Mouse (Mus musculus) brain, embryonic 18.5 days (tissue): ENCODE measurements around the gene Prkcd.
"Not testable (repeated sequence)": the region's sequence is repeated elsewhere in the genome, so short reads cannot be mapped to it uniquely, and the experiment has no call there.

ENCODE experiments used
- DNase-seq: peaks from one replicate; pipeline ENCODE4 v3.0.0-alpha.2; 2012; ENCODE audit warnings: low read depth, low spot score

Gene Prkcd

DNA sequence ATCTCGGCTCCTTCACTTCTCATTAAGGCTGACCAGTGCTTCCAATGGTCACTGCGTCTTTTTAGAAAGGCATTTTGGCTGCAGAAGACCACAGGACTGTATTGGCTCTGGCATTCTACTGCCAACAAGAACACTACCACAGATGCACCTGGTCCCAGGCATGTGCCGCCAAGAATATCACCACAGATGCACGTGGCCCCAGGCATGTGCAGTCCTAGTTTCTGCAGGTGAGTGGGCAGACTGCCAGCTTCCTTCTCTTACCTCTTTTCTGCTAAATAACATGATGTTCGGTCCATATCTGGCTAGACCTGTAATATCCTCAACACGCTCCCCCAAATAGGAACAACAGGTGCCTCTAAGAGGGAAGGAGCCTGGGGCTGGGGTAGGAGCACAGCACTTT, 17.8 kb downstream of the Prkcd start:
- DNase-seq: no peak

DNA sequence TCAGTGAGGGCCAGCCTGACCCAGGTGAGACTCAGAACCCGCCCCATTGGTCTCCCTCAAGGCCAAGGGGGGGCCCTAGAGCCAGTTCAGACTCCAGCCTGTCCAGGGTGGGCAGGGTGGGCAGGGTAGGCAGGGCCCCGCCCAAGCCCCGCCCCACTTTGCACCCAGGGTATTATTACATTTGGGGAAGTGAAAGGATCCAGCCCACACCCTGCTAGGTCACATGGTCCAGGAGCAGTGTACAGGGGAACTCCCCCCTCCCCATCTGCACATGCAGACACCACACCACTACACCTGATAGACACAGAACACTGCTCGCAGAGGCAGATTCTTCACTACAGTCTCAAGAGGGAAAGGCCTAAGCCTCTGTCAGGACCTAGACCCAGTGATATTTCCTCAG, 18.3 kb downstream of the Prkcd start:
- DNase-seq: no peak

DNA sequence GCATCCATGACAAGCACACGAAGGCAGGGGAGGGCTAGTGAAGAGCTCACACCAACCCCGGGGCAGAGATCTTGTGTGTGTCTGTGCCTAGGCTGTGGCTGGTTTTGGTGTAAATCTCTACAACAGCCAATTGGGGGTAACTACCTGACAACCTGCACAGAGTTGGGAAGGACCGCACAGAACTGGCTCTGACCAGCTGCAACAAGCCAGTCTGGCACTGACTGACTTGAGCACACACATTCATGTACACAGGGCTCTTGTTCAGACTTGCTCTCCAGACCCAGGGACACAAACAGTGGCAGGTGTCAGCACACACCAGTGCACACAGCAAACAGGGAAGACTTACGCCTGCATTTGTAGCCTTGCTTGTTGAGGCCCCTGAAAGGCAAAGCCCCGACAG, 19.2 kb downstream of the Prkcd start:
- no peak for DNase-seq

DNA sequence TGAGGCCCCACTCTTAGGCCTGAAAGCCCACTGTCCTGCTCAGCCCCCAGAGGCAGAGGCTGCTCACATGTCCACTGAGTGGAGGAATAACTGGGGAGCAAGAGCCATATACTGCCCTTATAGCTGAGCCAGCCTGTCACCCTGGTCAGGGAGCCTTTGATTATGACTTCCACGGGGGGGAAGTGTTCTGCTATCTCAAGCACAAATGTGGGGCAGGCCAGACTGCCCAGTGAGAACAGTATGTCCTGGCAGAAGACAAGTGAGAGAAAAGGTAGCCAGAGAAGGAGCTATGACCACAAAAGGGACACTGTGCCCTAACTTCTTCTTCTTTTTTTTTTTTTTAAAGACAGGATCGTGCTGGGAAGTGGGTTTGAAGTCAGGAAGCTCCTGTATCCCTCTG, 28.9 kb downstream of the Prkcd start:
- DNase-seq: no peak

DNA sequence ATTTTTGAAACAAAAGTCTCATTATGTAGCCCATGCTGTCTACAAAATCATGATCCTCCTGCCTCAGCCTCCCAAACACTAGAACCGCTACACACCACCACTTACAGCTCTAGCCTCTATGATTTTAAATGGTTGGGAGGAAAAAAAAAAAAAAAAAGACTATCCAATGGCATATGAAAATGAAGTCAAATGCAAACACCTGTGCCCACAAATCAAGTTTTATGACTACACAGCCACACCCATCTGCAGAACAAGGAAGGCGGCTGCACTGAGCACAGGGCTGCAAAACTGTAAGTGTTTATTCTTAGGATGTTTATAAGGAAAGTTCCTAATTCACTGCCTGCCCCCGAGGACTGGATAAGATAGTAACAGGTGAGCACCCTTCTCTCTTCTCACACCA, 29.6 kb downstream of the Prkcd start:
- DNase-seq: no peak

DNA sequence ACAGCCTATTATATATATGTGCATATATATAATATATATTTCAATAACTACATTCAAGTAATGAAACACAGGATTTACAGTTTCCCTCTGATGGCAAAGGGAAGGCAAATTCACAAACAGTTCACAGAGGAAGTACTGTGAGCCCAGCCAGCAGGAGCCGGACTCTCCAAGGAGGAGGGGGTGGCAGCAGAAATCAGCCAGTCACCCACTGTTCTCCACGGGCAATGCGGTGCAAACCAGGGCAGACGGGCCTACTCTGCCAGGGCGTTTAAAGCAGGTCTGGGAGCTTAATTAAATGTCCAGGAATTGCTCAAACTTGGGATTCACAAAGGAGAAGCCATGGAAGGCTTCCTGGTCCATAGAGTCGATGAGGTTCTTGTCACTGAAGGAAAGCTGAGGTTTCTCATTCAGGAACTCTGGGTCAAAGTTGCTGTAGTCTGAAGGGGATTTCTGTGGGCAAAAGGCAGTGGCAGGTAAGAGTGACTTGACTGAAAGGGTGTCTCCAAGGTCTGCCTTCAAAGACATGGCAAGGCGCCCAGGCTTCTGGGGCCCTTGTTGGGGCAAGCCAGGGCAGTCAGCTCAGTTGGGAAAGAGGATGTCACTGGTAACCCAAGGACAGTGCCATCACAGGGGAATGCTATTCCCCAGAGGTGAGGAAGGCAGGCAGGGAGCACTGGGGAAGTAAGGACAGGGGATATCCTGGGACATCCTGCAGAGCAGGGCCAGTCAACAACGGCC, 30.3 kb downstream of the Prkcd start:
- no peak for DNase-seq

DNA sequence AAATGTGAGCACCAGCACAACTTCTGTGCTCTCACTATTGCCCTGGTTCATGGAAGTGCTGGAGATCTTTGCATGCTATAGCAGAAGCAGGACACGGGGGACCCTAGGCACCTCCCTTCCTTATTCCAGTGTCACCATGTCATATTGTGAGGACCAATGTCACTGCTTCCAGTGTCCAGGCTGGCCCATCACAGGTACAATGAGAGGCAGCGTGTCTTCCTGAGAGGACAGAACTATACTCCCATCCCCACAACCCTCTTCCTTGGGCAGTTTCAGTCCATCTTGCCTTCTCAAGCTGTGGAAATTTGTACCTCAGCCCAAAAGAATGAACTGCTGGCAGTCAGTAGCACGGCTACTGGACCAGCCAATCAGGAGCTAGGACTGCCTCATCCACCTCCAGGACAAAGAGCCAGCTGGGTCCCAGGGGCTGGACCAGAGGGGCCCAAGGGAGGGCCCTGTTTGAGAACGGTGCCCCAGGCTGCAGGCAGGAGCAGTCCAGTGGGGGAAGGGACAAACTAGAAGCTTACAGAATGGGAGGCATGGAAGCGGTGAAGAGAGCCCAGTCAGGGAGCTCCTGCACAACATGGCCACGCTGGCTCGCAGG, 31.8 kb downstream of the Prkcd start:
- DNase-seq: peak; percentile 34

DNA sequence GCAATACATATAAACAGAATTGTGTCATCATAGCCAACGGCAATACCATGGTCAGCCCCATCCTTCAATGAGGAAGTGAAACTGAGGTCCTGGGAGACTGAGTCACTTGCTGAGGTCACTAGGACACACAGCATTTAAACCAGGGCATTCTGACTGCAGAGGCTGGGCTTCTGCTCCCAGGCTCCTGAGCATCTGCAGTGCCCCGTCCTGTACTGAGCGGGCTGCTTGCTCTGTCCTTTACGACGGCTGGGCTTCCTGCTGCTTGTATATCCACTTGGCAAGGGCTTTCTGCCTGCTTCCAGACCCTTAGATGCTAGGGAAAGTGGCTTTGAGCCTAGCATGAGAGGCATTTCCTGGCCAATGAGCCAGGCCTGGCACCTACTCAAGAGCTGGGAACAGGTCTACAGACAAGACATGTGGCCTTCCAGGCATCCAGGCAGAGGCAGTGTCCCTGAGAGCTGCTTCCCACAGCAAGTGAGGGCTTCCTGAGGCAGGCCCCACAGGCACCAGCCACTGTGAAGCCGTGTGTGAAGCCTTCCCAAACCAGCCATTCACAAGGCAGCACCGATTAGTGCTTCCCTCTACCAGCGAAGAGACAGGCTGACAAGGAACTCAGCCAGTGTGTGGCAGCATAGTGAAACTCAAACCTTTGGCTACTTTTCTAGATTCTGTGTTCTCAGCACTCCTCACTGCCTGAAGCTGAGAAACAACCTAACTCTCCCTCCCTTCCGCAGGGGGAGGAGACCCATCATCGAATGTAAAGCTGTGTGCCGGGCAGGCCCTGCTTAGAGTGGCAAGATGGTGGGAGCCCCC, 32.5 kb downstream of the Prkcd start:
- peak; percentile 39 for DNase-seq

DNA sequence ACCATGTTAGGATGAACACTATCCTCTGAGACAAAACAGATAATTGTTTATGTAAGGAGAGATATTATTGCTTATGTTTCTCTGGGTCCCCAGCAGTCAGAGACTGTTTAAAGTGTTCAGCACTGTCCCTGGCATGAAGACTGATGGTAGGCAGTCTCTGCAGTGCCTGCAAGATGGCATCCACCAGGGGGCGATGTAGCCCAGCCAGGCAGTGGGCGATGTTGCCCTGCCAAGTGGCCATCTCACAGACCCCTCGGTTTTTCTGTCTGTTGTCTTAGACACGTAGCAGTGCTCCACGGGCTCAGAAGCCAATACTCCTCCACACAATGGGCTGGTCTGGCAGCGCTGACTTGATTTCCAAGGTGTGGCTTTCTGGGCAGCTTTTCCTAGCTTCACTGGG, 34.6 kb downstream of the Prkcd start:
- no peak for DNase-seq

DNA sequence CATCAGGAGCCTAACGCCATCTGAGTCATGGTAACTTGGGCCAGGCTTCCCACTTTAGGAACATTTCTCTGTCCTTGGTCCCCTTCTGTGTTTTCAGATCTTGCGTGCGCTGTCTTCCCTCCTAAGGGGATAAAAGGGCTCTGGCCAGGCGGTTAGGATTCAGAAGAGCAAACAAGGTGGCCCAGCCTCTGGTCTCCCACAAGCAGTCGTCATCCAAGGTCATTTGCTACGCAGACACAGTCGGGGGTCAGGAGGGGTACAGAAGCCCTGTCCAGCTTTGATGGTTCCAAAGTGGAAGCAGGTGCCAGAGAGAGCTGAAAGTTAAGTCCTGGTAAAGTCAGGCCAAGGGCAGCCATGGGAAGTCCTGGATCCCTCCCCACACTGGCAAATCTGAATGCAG, 35.1 kb downstream of the Prkcd start:
- DNase-seq: no peak

DNA sequence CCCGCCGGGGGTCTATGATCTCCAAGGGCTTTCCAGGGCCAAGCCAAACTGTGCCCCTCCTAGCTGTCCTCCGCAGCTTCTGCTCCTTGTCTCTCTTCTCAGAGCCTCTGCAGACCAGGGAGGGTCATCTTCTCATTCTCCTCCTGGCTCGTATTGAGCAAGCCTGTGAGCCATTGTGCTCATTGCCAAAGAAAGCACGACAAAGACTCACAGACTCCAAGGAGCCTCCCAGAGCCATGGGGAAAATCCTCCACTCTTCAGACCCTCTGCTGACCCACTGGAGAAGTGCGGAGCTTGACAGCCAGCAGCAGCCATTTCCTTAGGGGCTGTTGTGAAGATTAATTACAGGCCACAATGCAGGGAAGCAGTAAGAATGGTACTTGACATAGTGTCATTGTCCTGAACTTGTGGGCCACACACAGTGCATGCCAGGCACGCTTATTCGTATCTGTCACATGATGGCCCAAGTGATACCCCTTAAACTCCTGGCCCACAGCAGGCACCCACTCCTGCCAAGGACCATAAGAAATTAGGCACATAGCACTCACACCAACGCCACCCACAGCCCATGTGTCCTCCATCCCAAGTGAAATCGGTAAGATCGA, 35.9 kb downstream of the Prkcd start:
- no peak for DNase-seq

DNA sequence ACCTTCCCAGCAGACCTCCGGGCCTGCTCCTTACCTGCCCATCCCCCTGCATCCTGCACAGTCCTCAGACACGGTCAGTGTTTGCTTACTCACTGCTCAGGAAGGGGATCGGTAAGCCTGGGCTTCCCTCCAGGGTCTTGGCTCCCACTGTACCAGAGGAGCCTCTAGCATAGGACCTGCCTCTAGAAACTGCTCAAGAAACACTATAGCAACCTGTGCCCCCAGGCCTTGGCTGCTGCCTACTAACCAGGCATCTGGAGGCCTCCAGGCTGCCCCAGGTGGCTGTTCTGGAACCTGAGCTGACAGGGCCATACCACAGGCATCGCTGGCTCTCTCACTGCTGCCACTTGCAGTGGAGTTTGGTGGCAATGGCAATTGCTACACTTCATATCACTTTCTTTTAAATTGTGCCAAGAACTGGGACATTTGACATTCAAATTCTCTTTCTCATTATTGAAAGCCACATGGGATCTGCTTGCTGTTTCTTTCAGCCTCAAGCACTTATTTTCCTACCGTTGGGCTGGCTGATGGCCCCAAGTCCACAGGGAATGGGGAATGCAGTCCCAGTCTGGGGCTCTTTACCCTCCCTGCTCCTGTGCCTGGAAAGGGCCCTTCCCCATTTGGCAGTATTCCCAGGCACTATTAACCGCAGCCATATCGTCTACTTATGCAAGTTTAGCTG, 39.1 kb downstream of the Prkcd start:
- peak; percentile 47 for DNase-seq

DNA sequence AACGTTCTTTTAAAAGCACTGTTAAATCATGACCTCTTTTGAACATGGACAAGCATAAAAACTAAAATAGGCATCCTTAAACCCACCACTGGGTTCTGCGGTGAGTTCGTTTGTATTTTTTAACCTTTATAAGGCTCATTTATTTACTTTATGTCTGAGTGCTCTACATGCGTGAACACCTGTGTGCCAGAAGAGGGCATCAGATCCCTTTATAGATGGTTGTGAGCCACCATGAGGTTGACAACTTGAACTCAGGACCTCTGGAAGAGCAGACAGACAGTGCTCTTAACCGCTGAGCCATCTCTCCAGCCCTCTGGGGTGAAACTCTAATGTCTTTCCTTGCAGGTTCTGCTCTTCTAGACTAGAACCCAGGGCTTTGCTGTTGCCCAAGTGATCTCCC, 40.7 kb downstream of the Prkcd start:
- DNase-seq: no peak

DNA sequence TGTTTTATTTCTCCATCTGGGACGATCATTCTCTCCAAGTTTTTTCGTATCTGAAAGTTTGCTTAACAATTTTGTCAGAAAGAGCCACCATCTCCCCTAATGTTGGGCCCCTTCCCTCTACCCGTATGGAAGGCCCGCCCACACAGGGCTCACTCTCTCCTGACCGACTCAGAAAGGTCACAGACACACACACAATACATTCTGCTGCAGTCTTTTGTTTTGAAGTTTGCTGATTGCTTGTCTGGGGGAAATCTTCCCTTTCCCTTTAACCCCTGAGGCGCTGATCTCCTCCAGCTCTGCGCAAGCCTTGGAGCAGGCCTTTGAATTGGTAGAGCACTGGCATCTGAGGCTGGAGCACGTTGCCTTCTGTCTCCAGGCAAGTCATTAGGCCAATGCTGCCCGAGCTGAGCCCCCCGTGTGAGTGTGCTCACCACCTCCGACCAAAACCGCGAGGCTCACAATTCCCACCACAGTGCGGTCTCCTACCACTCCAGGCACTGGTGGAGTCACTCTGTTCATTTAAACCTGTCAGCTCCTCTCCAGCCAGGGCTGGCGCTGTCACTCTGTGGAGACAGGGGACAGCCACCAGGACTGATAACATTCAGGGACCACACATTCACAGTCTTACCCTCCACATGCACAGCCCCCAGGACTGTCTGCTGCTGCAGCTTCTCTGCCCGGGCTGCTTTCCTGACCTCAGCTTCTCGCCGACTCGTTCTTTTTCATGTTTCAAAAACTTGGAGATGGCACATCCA, 41.3 kb downstream of the Prkcd start:
- DNase-seq: no peak

DNA sequence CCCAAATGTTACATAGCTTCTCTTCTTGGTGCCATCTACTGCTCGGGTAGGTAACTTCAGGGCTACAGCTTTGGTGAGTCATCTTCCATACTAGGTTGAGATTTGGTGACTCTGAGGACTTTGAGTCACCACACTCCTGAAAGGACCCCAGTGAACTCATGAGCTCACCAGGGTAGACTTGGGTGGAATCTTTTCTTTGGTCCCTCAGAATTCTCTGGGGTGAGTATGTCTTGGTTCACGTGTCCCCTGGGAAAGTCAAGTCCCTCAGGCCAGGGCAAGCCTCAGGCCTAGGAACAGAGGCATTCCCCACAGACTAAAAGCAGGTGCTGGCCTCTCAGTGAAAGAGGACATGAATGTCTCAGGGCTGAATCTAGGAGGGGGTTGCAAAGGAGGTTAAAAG, 41.9 kb downstream of the Prkcd start:
- DNase-seq: no peak

DNA sequence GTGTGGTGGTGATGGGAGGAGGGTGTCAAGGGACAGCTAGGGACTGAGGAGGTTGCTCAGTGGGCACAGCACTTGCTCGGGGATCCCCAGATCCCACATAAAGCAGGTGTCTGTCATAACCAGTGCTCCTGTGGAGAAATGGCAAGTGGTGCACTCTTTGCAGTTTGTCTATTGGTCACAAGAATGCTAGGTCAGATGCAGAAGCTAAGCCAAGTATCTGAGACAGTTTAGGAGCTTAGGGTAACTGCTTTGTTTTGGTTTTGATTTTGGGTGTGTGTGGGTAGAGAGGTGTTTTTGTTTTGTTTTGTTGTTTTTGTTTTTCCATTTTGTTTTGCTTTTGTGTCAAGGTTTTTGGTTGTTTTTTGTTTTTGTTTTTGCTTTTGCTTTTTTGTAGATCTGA, 44.8 kb downstream of the Prkcd start:
- no peak for DNase-seq

DNA sequence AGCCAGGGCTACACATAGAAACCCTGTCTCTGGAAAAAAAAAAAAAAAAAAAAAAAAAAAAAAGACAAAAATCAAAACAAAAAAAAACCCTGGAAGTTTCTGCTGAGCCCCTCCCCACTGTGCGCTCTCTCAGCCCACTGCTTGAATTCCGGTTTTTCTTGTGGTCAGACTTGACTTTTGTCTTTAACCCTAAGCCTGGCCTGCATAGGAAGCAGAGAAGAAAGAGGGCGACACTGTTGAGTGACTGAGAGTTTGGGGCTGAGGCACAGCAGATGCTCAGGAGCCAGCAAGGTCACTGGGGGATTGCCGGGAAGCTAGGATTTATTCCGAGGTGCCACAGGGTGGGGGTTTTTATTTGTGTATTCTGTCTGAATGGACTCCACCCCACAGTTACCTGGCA, 46.1 kb downstream of the Prkcd start:
- DNase-seq: no peak

DNA sequence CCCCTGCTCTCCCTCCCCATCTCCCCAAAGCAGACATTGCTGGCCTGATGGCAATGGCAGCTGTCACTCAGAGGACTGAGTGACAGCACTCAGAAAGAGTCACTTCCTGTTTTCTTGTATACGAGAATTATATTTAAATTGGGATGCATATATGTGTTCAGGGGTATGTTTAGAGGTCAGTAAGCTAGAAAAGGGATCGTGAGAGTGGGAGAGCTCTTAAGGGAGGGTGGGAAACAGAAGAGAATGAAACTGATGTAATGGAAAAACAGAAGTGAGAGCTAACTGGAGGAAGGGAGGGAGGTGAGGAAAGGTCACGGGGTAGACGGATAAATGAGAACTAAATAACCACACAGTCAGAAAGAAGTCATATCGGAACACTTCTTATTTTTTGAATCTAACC, 46.8 kb downstream of the Prkcd start:
- no peak for DNase-seq

DNA sequence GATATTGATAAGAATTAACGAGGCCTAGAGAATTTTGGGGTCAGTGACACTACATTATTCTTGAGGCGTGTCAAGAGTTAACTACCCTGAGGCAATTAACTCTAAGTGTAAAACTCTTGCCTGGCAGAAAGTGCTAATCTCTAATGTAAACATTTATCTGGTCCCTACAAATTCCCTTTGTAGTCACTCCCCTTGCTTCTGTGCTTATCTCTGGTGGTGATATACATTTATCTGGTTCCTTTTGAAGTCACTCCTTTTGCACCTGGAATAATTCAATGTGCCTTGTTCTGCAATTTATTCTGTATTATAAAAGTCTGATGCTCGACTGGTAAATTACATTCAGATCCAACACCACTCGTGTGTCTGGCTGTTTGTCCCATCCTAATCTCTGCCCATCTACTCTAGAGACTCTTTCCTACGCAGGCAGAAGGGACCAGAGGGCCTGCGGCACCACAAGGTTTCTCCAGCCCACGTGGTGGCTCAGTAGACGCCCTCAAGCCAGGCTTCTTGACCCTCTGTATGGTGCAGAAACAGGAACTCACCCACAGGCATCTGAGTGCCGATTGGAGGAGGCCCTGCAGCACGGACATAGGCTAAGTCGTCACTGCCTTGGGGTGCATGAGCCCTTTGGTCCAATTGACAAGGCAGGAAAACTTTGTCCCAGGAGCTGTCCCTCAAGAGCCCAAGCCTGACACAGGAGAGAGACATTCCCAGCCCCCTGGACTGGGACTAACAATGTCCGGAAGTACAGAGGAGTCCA, 48.5 kb downstream of the Prkcd start:
- DNase-seq: not testable (repeated sequence)

DNA sequence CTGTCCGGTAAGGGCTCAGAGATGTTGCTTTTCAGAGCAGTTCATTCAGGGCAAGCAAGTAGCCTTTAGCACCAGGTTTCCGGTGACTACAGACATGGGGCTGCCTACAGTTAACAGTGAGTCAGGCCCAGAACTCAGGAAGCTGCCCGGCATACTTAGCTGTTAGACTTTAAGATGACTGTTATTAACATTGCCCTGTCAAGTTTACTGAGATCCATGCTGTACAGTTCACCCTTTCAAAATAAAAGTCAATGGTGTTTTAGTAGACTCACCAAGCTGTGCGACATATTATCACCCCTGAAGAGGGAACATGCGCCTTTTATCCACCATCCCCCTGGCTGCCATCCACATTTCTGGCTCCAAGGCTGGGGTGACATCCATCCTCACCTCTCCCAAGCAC, 49.8 kb downstream of the Prkcd start:
- no peak for DNase-seq
